Mouse (Mus musculus) heart, postnatal 0 days (tissue): Measurements from ENCODE around the gene Aig1. TPM values are rescaled to one million over a fixed set of nuclear protein-coding genes. Genes with fewer than 3 reads are reported as not detected.

ENCODE experiments used
- ATAC-seq: fragments of 200-750 bp; cut with Nextera tagmentation; 2 replicates; pipeline ENCODE4 v1.8.0; 2017; ENCODE audit warnings: low read depth, moderate number of reproducible peaks, moderate library complexity; ENCODE audit not compliant: insufficient read depth
- DNase-seq: peaks from one replicate; pipeline ENCODE4 v3.0.0-alpha.2; 2016; ENCODE audit warnings: low spot score
- H3K27ac ChIP-seq: fragments of 300-500 bp; sonication (generic); 2 replicates; pipeline ENCODE4 v1.5.1; 2014; ENCODE audit warnings: low read depth, mild to moderate bottlenecking
- H3K27me3 ChIP-seq: fragments of 300-500 bp; sonication (generic); 2 replicates; pipeline ENCODE4 v1.6.1; 2014; ENCODE audit warnings: low read length, mixed read lengths; ENCODE audit not compliant: control insufficient read depth, insufficient read depth
- H3K36me3 ChIP-seq: fragments of 300-500 bp; sonication (generic); replicated peaks from 2 replicates; pipeline ENCODE4 v1.6.1; 2014; ENCODE audit warnings: low read length, mixed read lengths; ENCODE audit not compliant: control insufficient read depth, insufficient read depth
- H3K4me1 ChIP-seq: fragments of 300-500 bp; sonication (generic); 2 replicates; pipeline ENCODE4 v1.6.1; 2014; ENCODE audit warnings: antibody characterized with exemption; ENCODE audit not compliant: control insufficient read depth, insufficient read depth
- H3K4me2 ChIP-seq: fragments of 300-500 bp; sonication (generic); 2 replicates; pipeline ENCODE4 v1.6.1; 2014; ENCODE audit warnings: low read depth, mild to moderate bottlenecking, low read length, moderate library complexity
- H3K4me3 ChIP-seq: fragments of 300-500 bp; sonication (generic); 2 replicates; pipeline ENCODE4 v1.5.1; 2014; ENCODE audit warnings: low read depth, low read length
- H3K9ac ChIP-seq: fragments of 300-500 bp; sonication (generic); replicated peaks from 2 replicates; pipeline ENCODE4 v1.6.1; 2014; ENCODE audit warnings: low read depth, low read length, mixed read lengths
- H3K9me3 ChIP-seq: fragments of 300-500 bp; sonication (generic); replicated peaks from 2 replicates; pipeline ENCODE4 v1.6.1; 2016; ENCODE audit warnings: low read length; ENCODE audit not compliant: control insufficient read depth
- CTCF ChIP-seq: IDR thresholded peaks from 2 replicates; pipeline ENCODE4 v1.5.1; 2016; ENCODE audit warnings: antibody characterized with exemption, control low read depth, low read depth
- EP300 ChIP-seq: IDR thresholded peaks from 2 replicates; pipeline ENCODE4 v1.6.1; 2016; ENCODE audit warnings: antibody characterized with exemption, low read depth
- WGBS: fragments of 180-500 bp; shearing (Covaris S2); extraction: QIAGEN DNeasy Blood & Tissue Kit; methylation state at CpG from one replicate; pipeline ENCODE4 v1.1.7; 2014; 5-methylcytosine and 5-hydroxymethylcytosine counted together
- polyA plus RNA-seq: library from polyadenylated mRNA; unstranded; fragments of >200 nt; fragmentation: Nextera tagmentation; extraction: Ambion mirVana; gene quantifications from 2 replicates; pipeline ENCODE4 v1.2.1, GENCODE M21; 2015
- total RNA-seq: library from RNA; depleted of rRNA; stranded (reverse); fragments of >200 nt; gene quantifications from 2 replicates; pipeline ENCODE4 v1.2.3, GENCODE M21; 2014; ENCODE audit warnings: low replicate concordance

Gene Aig1
- total and polyA plus RNA-seq, 2 experiments from 2014 or later: 77.4 to 147 TPM

DNA sequence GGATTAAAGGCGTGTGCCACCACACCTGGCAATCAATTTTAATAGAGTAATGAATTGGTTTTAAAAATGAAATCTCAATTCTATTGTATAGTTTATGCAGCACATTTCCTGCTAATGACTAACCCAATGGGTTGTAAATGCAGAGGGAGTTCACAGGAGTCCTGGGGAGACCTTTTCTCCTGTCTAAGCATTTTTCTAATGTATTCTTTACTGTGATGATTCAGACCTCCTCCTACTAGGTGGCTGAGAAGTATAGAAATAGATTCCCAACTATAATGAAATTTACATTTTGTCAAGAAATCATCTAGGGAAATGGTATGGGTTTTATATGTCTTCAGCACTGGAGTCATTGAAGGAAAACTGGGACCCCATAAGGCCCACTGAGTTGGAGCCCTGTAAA, 114.1 kb downstream of the Aig1 start:
- H3K9ac ChIP-seq: no peak overlapping the region
- TF ChIP-seq CTCF (no peak), EP300 (no peak)
- ATAC-seq (no peak), DNase-seq (no peak)
- peaks cover 14% of the 10 kb centered on the region; the same call in 1 of the 2 replicates for H3K36me3 ChIP-seq
- H3K27me3 ChIP-seq: no peaks in the 10 kb centered on the region
- no peaks in the 10 kb centered on the region for H3K4me1 ChIP-seq
- H3K4me3 ChIP-seq: no peak overlapping the region
- WGBS: 92% methylated on average over 1 of the region's 1 CpGs
- H3K4me2 ChIP-seq: no peak overlapping the region
- H3K9me3 ChIP-seq: no peaks in the 10 kb centered on the region
- no peak overlapping the region for H3K27ac ChIP-seq

DNA sequence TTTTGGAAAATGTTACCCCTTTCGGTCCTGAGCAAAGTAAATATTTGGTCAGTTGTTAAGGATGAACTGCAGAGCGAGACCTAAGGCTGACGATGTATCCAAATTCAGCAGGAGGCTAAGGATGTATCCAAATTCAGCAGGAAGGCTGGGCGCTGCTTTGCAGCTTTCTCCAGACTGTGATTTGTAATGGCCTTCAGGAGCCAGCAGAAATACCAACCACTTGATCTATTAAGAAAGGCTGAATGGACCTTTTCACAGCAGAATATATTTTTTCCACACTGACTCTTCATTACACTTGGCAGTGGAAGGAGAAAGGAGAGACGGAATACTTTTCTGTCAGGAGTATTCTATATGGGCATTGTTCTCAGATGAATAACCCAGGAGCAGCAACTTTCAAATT, 115.0 kb downstream of the Aig1 start:
- no peaks in the 10 kb centered on the region for H3K9me3 ChIP-seq
- peaks cover 14% of the 10 kb centered on the region; the same call in 1 of the 2 replicates for H3K36me3 ChIP-seq
- no peak overlapping the region for H3K4me3 ChIP-seq
- H3K4me2 ChIP-seq: no peak overlapping the region
- H3K27ac ChIP-seq: no peak overlapping the region
- no peak for ATAC-seq
- no peaks in the 10 kb centered on the region for H3K27me3 ChIP-seq
- DNase-seq: no peak
- 89% methylated on average over 5 of the region's 5 CpGs for WGBS
- H3K4me1 ChIP-seq: no peaks in the 10 kb centered on the region
- H3K9ac ChIP-seq: no peak overlapping the region
- TF ChIP-seq EP300: no peak
- TF ChIP-seq CTCF: no peak

DNA sequence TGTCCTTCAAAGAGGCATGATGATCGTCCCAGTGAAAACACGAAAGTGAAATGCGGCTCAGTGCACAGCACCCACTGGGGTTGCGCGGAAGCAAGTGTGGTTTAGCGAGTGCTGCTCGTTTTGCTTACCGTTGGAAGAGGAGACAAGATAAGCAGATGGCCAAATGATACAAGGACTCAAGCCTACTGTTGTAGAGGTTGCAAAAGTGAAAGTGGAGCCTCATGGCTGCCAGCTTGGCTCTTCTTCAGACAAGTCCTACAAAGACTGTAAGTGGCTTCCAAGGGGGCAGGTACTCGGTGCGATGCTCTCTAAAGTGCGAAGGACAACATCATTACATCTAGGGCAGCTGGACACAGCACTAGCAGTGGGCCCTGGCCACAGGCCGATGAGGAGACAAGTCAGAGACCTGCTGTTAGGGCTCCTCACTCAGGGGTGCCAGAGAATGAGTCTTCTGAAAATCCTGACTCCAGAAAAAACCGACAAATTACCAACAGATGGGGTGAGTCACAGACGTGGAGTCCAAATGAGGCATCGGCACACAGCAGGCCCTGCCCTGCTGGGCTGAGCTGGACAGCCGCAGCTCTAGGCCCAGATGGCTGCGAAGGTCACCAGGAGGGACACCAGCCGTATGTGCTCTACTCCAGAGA, 129.2 kb downstream of the Aig1 start:
- H3K9ac ChIP-seq: no peak overlapping the region
- no peak overlapping the region for H3K4me3 ChIP-seq
- H3K4me1 ChIP-seq: no peaks in the 10 kb centered on the region
- H3K27me3 ChIP-seq: no peaks in the 10 kb centered on the region
- TF ChIP-seq CTCF: no peak
- no peak for TF ChIP-seq EP300
- H3K4me2 ChIP-seq: no peak overlapping the region
- ATAC-seq (no peak), DNase-seq (no peak)
- H3K27ac ChIP-seq: no peak overlapping the region
- 87% methylated on average over 18 of the region's 18 CpGs for WGBS
- H3K36me3 ChIP-seq: no peaks in the 10 kb centered on the region
- no peaks in the 10 kb centered on the region for H3K9me3 ChIP-seq

DNA sequence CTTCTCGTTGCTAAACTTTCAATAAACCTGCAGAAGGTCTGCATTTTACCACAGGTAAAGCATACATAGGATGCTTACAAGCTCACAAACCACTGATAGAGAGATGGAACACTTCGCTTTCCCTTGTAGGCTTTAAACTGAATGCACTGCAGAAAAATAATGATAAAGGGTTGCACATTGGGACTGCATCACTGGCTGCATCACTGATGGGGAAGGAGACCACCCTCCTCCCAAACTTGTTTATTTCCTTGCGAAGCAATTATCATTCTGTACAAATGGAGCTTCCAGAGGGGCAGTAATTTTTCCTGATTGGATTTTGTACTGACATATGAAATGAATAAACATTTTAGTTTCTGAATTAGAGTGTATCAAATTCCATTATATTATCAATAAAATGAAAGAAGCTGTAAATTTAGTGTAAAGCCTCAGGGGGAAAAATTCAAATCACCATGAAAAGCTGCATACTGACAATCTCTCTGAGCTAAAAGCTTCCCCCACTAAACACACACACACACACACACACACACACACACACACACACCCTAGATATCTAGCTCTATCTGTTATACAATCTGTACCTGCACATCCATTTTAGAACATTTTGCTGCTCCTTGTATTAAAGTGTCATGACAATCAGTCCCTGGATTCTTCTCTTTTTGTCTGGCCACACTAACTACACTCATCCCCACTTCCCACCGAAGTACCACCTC, 138.6 kb downstream of the Aig1 start:
- Histone ChIP-seq H3K9me3 (no peaks in the 10 kb centered on the region), H3K4me3 (no peak overlapping the region), H3K9ac (no peak overlapping the region), H3K4me1 (no peaks in the 10 kb centered on the region), H3K27me3 (no peaks in the 10 kb centered on the region), H3K27ac (no peak overlapping the region), H3K36me3 (no peaks in the 10 kb centered on the region), H3K4me2 (no peak overlapping the region)
- ATAC-seq (no peak), DNase-seq (no peak)
- WGBS: 91% methylated on average over 4 of the region's 4 CpGs
- no peak for TF ChIP-seq EP300
- no peak for TF ChIP-seq CTCF

DNA sequence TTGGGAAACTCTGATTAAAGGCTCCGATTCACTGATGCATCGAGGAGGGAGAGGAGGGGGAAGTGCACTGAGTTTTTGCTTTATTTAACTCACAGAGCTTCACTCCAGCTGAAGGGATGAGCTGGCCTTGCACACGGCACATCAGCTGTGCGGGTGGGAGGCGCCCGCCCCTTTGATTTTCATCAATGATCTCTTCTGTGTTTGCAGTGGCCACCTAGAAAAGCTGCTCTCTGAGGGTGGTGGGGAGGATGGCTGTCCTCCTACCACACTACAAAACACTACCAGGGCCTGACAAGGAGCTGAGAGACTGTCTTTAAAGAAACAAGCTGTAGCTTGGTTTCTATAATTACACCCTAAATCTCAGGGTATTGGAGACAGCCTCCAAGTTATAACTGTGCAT, 141.1 kb downstream of the Aig1 start:
- Histone ChIP-seq H3K9me3 (no peaks in the 10 kb centered on the region), H3K4me1 (no peaks in the 10 kb centered on the region), H3K27ac (no peak overlapping the region), H3K4me3 (no peak overlapping the region), H3K27me3 (no peaks in the 10 kb centered on the region), H3K36me3 (no peaks in the 10 kb centered on the region), H3K9ac (no peak overlapping the region), H3K4me2 (no peak overlapping the region)
- no peak for DNase-seq
- ATAC-seq: no peak
- TF ChIP-seq CTCF (no peak), EP300 (no peak)
- WGBS: 68% methylated on average over 6 of the region's 6 CpGs

DNA sequence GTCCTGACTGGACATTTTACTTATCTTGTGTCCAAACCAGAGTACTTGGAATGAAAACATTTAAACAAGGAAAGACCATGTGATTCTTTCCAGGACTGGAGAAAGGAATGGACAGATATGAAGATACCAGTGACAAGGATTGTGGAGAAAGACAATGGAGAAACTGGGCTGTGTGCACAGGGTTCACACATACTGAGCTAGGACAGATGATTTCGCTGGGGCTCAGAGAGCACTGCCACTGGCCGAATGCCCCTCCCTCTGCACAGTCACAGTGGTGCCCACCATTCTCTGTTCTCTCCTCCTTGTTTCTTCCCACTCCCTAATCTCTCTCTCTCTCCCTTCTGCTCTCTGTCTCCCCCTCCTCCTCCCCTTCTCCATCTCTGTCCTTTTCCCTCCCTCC, 142.6 kb downstream of the Aig1 start:
- no peaks in the 10 kb centered on the region for H3K4me1 ChIP-seq
- WGBS: 58% methylated on average over 2 of the region's 2 CpGs
- H3K4me2 ChIP-seq: no peak overlapping the region
- H3K9ac ChIP-seq: no peak overlapping the region
- no peak overlapping the region for H3K4me3 ChIP-seq
- no peak for DNase-seq
- H3K27me3 ChIP-seq: no peaks in the 10 kb centered on the region
- ATAC-seq: no peak
- no peaks in the 10 kb centered on the region for H3K36me3 ChIP-seq
- no peak overlapping the region for H3K27ac ChIP-seq
- TF ChIP-seq CTCF: no peak
- TF ChIP-seq EP300: no peak
- H3K9me3 ChIP-seq: 0 out of 2 replicates have a peak, but pooled peaks cover 3% of the 10 kb centered on the region
